Mouse (Mus musculus): ENCODE data around the gene Tenm4. TPM values are rescaled to one million over a fixed set of nuclear protein-coding genes. Genes with fewer than 3 reads are reported as not detected.

Tenm4 gene
- polyA plus RNA-seq, 1 experiment from 2014 or later = 45.8 TPM

DNA sequence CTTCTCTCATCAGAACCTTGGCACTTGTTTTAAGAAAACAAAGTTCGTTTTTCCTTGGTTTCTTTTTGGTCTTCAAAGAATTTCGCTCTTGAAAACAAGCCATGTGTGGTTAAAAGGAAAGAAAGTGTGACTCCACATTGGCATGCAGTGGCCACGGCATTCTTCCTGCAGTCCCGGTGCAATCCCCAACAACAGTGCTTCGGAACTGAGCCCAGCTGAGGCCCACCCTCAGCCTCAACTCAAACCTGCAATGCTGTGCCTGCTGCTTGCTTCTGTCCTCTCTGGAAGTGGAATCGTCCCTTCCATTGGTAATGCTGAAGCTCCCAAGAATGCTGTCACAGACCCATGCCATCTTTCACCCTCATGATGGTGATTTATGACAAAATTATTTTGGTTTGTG lies 88.6 kb downstream of the Tenm4 start:
- Histone ChIP-seq H3K27me3 (no peaks in the 10 kb centered on the region), H3K9ac (replicated peaks) (no peak overlapping the region)
- WGBS = 85% methylated on average over 6 of the region's 6 CpGs

DNA sequence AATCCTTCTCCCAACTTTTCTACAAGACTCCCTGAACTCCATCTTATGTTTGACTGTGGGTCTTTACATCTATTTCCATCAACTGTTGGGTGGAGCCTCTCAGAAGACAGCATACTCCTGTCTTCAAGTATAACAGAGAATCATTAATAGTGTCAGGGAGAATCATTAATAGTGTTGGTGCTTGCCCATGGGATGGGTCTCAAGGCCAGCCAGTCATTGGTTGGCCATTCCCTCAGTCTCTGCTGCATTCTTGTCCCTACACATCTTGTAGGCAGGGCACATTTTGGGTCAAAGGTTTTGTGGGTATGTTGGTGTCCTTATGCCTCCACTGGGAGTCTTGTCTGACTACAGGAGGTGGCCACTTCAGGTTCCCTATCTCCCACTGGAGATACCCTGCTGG lies 91.1 kb downstream of the Tenm4 start:
- no peak overlapping the region for H3K4me3 ChIP-seq (replicated peaks)
- no peaks in the 10 kb centered on the region for H3K36me3 ChIP-seq
- no peaks in the 10 kb centered on the region for H3K27me3 ChIP-seq
- H3K9ac ChIP-seq (replicated peaks) = no peak overlapping the region
- H3K9me3 ChIP-seq = no peaks in the 10 kb centered on the region
- no peak overlapping the region for H3K27ac ChIP-seq
- no peak for ATAC-seq (ENCODE audit: insufficient number of reproducible peaks, insufficient read depth, low FRiP score, low TSS enrichment, low read depth)
- H3K4me2 ChIP-seq = no peak overlapping the region
- peaks cover 7% of the 10 kb centered on the region; the same call in 1 of the 2 replicates for H3K4me1 ChIP-seq (replicated peaks)

More for the DNA sequence above, 88.6 kb downstream of the Tenm4 start:
- Histone ChIP-seq H3K9me3 (no peaks in the 10 kb centered on the region), H3K36me3 (no peaks in the 10 kb centered on the region), H3K27ac (no peak overlapping the region), H3K4me1 (replicated peaks) (0 out of 2 replicates have a peak, but pooled peaks cover 6% of the 10 kb centered on the region), H3K4me3 (replicated peaks) (no peak overlapping the region), H3K4me2 (no peak overlapping the region)
- ATAC-seq (ENCODE audit: insufficient number of reproducible peaks, insufficient read depth, low FRiP score, low TSS enrichment, low read depth) = no peak

DNA sequence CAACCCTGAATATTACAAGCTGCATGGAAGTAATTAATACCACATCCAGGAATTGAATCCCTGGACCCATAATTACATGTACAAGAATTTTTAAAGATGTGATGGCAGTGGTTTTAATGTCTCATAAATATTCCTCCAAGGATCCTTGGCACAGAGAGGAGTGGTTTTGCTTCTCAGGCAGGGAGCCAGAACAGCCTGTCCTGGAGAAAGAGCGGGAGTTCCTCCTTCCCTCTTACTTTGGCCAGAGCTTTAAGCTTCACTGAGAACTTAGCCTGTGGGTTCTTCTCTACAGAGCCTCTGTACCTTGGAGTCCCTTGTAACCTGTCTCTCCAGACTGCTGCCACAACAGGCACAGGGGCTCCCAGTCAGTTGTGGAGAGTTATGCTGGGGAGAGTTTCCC lies 94.9 kb downstream of the Tenm4 start:
- H3K4me3 ChIP-seq (replicated peaks) = no peak overlapping the region
- H3K4me2 ChIP-seq = no peak overlapping the region
- no peaks in the 10 kb centered on the region for H3K27me3 ChIP-seq
- H3K36me3 ChIP-seq = no peaks in the 10 kb centered on the region
- H3K9me3 ChIP-seq = no peaks in the 10 kb centered on the region
- 61% methylated on average over 1 of the region's 1 CpGs for WGBS
- no peak for ATAC-seq (ENCODE audit: insufficient number of reproducible peaks, insufficient read depth, low FRiP score, low TSS enrichment, low read depth)
- no peak overlapping the region for H3K27ac ChIP-seq
- H3K9ac ChIP-seq (replicated peaks) = no peak overlapping the region
- H3K4me1 ChIP-seq (replicated peaks) = peaks cover 10% of the 10 kb centered on the region; the same call in 1 of the 2 replicates

DNA sequence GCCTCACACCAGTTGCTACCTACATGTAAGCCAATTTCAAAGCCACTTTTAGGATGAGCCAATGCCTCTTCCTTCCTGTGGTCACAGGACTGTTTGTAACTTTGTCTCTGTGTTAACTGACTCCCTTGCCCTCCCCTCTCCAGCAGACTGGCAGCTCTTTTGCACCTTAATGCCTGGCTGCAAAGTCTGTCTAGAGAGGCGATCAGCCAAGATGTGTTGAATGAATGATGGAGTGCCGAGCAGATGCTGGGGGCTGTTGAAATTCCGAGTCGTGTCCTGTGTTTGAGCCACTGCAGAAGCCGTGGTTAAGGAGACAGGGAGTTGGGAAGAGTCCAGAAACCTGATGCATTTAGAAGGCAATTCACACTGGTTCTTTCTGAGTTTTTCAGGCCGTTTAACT lies 96.2 kb downstream of the Tenm4 start:
- no peak for ATAC-seq (ENCODE audit: insufficient number of reproducible peaks, insufficient read depth, low FRiP score, low TSS enrichment, low read depth)
- no peak overlapping the region for H3K9ac ChIP-seq (replicated peaks)
- H3K36me3 ChIP-seq = no peaks in the 10 kb centered on the region
- no peak overlapping the region for H3K4me3 ChIP-seq (replicated peaks)
- H3K27ac ChIP-seq = no peak overlapping the region
- 39% methylated on average over 6 of the region's 6 CpGs for WGBS
- peaks cover 13% of the 10 kb centered on the region; the same call in 1 of the 2 replicates for H3K4me1 ChIP-seq (replicated peaks)
- no peaks in the 10 kb centered on the region for H3K27me3 ChIP-seq
- H3K9me3 ChIP-seq = no peaks in the 10 kb centered on the region
- H3K4me2 ChIP-seq = no peak overlapping the region

DNA sequence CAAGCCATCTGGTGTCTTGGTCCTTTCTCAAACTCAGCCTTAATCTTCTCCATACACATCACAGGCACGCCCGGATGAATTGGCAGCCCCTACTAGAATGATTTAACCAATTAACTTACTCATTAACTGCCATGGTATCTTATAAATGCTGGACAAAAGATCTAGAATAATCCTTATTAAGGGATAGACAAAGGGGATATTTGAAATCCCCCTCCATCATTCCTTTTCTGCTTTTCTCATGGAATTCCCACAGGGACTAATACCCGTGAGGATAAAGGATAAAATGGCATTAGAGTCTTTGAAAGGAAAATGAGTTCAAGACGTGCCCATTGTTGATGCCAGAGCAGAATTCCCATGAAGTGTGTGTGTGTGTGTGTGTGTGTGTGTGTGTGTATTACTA lies 99.6 kb downstream of the Tenm4 start:
- H3K4me2 ChIP-seq = no peak overlapping the region
- H3K9me3 ChIP-seq = no peaks in the 10 kb centered on the region
- no peak overlapping the region for H3K27ac ChIP-seq
- WGBS = 74% methylated on average over 4 of the region's 4 CpGs
- H3K36me3 ChIP-seq = no peaks in the 10 kb centered on the region
- peaks cover 11% of the 10 kb centered on the region; the same call in 1 of the 2 replicates for H3K4me1 ChIP-seq (replicated peaks)
- no peaks in the 10 kb centered on the region for H3K27me3 ChIP-seq
- no peak for ATAC-seq (ENCODE audit: insufficient number of reproducible peaks, insufficient read depth, low FRiP score, low TSS enrichment, low read depth)
- H3K4me3 ChIP-seq (replicated peaks) = no peak overlapping the region
- no peak overlapping the region for H3K9ac ChIP-seq (replicated peaks)

DNA sequence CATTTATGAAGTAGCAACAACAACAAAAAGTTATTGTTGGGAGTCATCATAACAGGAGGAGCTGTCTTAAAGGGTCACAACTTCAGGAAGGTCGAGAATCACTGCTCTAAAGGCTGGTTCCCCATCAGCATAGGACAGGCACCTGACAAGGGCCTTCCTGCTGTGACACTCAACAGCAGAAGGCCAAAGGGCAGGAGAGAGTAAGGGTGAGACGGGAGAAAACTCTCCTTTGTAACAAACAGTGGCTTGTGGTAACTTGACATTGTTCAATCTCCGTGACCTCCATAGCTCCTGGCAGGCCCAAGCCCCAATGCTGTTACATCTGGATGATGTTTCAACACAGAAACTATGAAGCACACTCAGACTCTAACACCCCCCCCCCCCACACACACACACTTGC lies 101.0 kb downstream of the Tenm4 start:
- Histone ChIP-seq H3K4me2 (no peak overlapping the region), H3K27ac (no peak overlapping the region), H3K36me3 (no peaks in the 10 kb centered on the region), H3K4me3 (replicated peaks) (no peak overlapping the region), H3K27me3 (no peaks in the 10 kb centered on the region), H3K9me3 (no peaks in the 10 kb centered on the region), H3K4me1 (replicated peaks) (peaks cover 15% of the 10 kb centered on the region; the same call in 1 of the 2 replicates), H3K9ac (replicated peaks) (no peak overlapping the region)
- ATAC-seq (ENCODE audit: insufficient number of reproducible peaks, insufficient read depth, low FRiP score, low TSS enrichment, low read depth) = no peak
- 75% methylated on average over 3 of the region's 3 CpGs for WGBS

DNA sequence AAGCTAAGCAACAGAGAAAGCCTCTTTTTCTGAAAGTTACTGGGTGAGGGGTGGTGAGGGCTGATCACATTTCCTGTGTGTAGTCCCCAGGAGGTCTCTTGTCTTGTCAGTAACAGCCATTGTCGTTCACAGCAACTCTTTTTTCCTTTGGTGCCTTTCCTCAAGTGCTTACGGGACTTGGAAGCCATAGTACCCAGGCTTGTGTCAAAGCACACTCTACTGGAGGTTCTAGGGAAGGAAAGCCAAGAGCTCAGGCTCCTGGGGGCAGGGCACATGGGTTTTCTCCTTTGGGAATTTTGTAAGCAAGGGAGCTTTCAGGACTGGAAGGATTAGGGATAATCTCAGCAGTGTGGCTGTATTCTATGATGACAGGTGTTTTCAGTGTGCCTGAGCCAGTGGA lies 103.4 kb downstream of the Tenm4 start:
- no peaks in the 10 kb centered on the region for H3K9me3 ChIP-seq
- H3K27ac ChIP-seq = no peak overlapping the region
- no peak for ATAC-seq (ENCODE audit: insufficient number of reproducible peaks, insufficient read depth, low FRiP score, low TSS enrichment, low read depth)
- 84% methylated on average over 2 of the region's 2 CpGs for WGBS
- no peaks in the 10 kb centered on the region for H3K27me3 ChIP-seq
- no peaks in the 10 kb centered on the region for H3K36me3 ChIP-seq
- no peak overlapping the region for H3K9ac ChIP-seq (replicated peaks)
- H3K4me1 ChIP-seq (replicated peaks) = peaks cover 27% of the 10 kb centered on the region
- H3K4me2 ChIP-seq = no peak overlapping the region
- H3K4me3 ChIP-seq (replicated peaks) = no peak overlapping the region

DNA sequence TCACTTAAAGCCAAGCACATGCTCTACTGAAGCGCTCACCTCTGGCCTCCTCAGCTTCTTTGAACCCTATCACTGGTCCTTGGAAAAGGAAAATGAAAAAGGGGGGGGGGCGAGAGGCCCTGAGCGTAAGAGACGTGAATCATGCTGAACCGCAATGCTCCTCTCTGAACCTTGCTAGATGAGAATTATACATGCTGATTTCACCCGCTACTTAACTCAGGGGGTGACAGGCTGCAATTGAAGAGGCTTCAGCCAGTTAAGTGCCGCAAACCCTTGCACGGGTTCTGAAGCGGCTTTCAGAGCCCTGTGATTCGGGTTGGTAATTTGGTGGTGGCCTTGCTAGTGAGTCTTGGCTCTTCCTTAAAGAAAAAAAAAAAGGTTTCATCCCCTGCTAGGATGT lies 106.5 kb downstream of the Tenm4 start:
- 87% methylated on average over 10 of the region's 10 CpGs for WGBS
- Histone ChIP-seq H3K27me3 (no peaks in the 10 kb centered on the region), H3K36me3 (no peaks in the 10 kb centered on the region), H3K27ac (no peak overlapping the region), H3K9ac (replicated peaks) (no peak overlapping the region), H3K4me1 (replicated peaks) (peaks cover 43% of the 10 kb centered on the region), H3K4me2 (no peak overlapping the region), H3K9me3 (no peaks in the 10 kb centered on the region), H3K4me3 (replicated peaks) (no peak overlapping the region)
- no peak for ATAC-seq (ENCODE audit: insufficient number of reproducible peaks, insufficient read depth, low FRiP score, low TSS enrichment, low read depth)

DNA sequence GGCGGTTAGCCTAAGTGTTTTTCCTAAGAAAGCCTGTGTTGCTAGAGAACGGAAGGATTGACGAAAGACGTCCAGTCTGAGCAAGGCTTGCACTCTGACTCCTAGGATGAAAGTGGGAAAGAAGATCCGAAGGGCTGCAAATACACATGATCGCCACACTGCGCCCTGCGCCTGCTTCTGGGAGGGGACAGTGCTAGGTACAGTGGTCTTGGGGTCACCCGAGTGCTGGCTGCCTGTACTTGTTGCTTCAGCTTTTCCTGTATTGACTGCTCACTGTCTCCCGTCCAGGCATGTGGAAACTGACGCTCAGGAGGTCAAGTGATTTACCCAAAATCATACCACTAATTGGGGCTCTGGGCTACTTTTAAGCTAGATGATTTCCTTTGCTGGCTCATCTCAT lies 107.3 kb downstream of the Tenm4 start:
- ATAC-seq (ENCODE audit: insufficient number of reproducible peaks, insufficient read depth, low FRiP score, low TSS enrichment, low read depth) = no peak

DNA sequence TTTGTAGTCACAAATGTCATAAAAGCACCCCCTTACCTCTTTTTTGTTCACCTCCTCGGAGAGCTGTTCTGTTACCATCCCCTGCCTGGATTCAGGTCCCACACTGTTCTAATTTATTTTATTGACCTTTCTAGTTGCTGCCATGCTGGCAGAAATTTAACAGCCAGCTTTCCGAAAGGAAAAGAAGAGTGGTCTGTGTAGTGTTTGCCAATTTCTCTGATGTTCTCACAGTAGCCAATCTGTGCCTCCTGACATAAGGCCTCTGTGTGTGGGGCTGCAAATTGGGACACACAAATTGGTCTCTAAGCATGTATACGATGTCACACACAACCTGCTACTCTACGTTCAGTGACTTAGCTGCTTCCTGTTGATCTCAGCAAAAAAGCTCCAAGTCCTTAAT lies 109.7 kb downstream of the Tenm4 start:
- H3K27me3 ChIP-seq = no peaks in the 10 kb centered on the region
- 0 out of 2 replicates have a peak, but pooled peaks have one; percentile 72 for ATAC-seq (ENCODE audit: insufficient number of reproducible peaks, insufficient read depth, low FRiP score, low TSS enrichment, low read depth)
- peaks cover 43% of the 10 kb centered on the region for H3K4me1 ChIP-seq (replicated peaks)
- H3K36me3 ChIP-seq = no peaks in the 10 kb centered on the region
- no peak overlapping the region for H3K4me2 ChIP-seq
- H3K27ac ChIP-seq = no peak overlapping the region
- no peak overlapping the region for H3K9ac ChIP-seq (replicated peaks)
- H3K9me3 ChIP-seq = no peaks in the 10 kb centered on the region
- 15% methylated on average over 4 of the region's 4 CpGs for WGBS
- no peak overlapping the region for H3K4me3 ChIP-seq (replicated peaks)

More for the DNA sequence above, 107.3 kb downstream of the Tenm4 start:
- no peaks in the 10 kb centered on the region for H3K9me3 ChIP-seq
- no peak overlapping the region for H3K4me2 ChIP-seq
- no peak overlapping the region for H3K4me3 ChIP-seq (replicated peaks)
- no peaks in the 10 kb centered on the region for H3K27me3 ChIP-seq
- WGBS = 67% methylated on average over 11 of the region's 11 CpGs
- peaks cover 43% of the 10 kb centered on the region for H3K4me1 ChIP-seq (replicated peaks)
- H3K36me3 ChIP-seq = no peaks in the 10 kb centered on the region
- no peak overlapping the region for H3K9ac ChIP-seq (replicated peaks)
- no peak overlapping the region for H3K27ac ChIP-seq

DNA sequence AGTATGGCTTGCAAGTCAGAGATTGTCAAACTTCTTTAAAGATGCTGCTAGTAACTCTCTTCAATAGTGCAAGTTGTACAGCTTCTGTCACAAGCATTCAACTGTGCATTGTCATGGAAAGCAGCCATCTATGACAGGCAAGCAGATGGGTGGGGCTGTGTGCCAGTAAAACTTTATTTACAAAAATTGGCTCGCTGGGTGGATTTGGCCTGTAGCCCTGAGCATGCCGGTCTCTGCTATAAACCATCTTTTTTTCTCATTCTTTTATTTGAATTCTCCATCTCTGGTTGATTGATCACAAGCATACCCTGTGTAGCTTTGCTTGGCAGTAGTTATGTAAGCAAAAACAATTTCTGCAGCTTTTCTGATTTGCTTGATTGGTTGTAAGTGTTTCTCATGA lies 119.5 kb downstream of the Tenm4 start:
- H3K27ac ChIP-seq = no peak overlapping the region
- no peak overlapping the region for H3K9ac ChIP-seq (replicated peaks)
- no peaks in the 10 kb centered on the region for H3K36me3 ChIP-seq
- no peak overlapping the region for H3K4me2 ChIP-seq
- H3K9me3 ChIP-seq = no peaks in the 10 kb centered on the region
- H3K4me3 ChIP-seq (replicated peaks) = no peak overlapping the region
- 69% methylated on average over 2 of the region's 2 CpGs for WGBS
- peaks cover 17% of the 10 kb centered on the region for H3K4me1 ChIP-seq (replicated peaks)
- ATAC-seq (ENCODE audit: insufficient number of reproducible peaks, insufficient read depth, low FRiP score, low TSS enrichment, low read depth) = no peak
- no peaks in the 10 kb centered on the region for H3K27me3 ChIP-seq

DNA sequence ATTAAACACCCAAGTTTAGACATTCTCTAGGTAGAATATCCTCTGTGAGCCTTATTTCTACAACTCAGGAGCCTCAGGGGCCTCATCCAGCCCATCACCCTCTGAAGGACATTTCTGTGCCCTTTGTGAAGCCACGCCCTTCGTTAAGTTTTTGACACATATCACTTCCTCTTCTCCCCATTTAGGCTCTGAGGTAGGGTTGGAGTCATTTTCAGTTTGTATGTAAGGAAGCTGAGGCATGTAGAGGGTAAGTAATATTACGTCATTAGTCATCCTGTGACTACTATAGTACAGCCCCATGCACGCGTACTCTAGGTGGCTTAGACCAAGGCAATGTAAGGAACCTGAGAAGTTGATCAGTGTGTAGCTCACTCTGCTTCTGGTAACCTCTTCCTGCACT lies 124.9 kb downstream of the Tenm4 start:
- Histone ChIP-seq H3K27me3 (no peaks in the 10 kb centered on the region), H3K9ac (replicated peaks) (no peak overlapping the region), H3K4me1 (replicated peaks) (no peaks in the 10 kb centered on the region), H3K4me3 (replicated peaks) (no peak overlapping the region), H3K9me3 (no peaks in the 10 kb centered on the region), H3K4me2 (no peak overlapping the region), H3K27ac (no peak overlapping the region), H3K36me3 (no peaks in the 10 kb centered on the region)
- WGBS = 89% methylated on average over 5 of the region's 5 CpGs
- ATAC-seq (ENCODE audit: insufficient number of reproducible peaks, insufficient read depth, low FRiP score, low TSS enrichment, low read depth) = no peak
